Mouse (Mus musculus) ES-E14 (cell line): ENCODE measurements around the gene Ccnl1. TPM values are rescaled to one million over a fixed set of nuclear protein-coding genes. Genes with fewer than 3 reads are reported as not detected.

Source experiments
- DNase-seq: peaks from one replicate; pipeline ENCODE4 v3.0.0-alpha.2; 2013; ENCODE audit warnings: low read depth, low spot score
- H3K27ac ChIP-seq: 2 replicates; pipeline ENCODE4 v1.5.1; 2012; ENCODE audit warnings: low read depth, mild to moderate bottlenecking, low read length, moderate library complexity, mixed read lengths; ENCODE audit not compliant: poor library complexity, insufficient read depth, severe bottlenecking
- H3K36me3 ChIP-seq: 2 replicates; pipeline ENCODE4 v1.6.1; 2012; ENCODE audit warnings: mild to moderate bottlenecking, low read length, moderate library complexity, mixed read lengths; ENCODE audit not compliant: control insufficient read depth, poor library complexity, insufficient read depth, severe bottlenecking
- H3K4me1 ChIP-seq, 2 experiments: fragments of 150-350 bp in 1 of 2; sonication (generic) in 1 of 2; 2 replicates each; pipeline ENCODE4 v1.6.1; 2012; ENCODE audit warnings: low read length in 2 of 2, mild to moderate bottlenecking in 1 of 2, mixed read lengths in 1 of 2; ENCODE audit not compliant: control insufficient read depth in 2 of 2, insufficient read depth in 2 of 2, poor library complexity in 1 of 2
- H3K4me3 ChIP-seq, 2 experiments: fragments of 150-350 bp in 1 of 2; sonication (generic) in 1 of 2; 2 replicates each; pipeline ENCODE4 v1.5.1; 2012; ENCODE audit warnings: low read length in 2 of 2, low read depth in 1 of 2, mild to moderate bottlenecking in 1 of 2, mixed read lengths in 1 of 2; ENCODE audit not compliant: insufficient read depth in 1 of 2, poor library complexity in 1 of 2, severe bottlenecking in 1 of 2
- H3K9ac ChIP-seq: 2 replicates; pipeline ENCODE4 v1.6.1; 2012; ENCODE audit warnings: low read depth, mild to moderate bottlenecking, low read length, mixed read lengths; ENCODE audit not compliant: poor library complexity, insufficient read depth, severe bottlenecking
- H3K9me3 ChIP-seq: fragments of 150-350 bp; sonication (generic); 2 replicates; pipeline ENCODE4 v1.6.1; 2012; ENCODE audit warnings: low read depth, mild to moderate bottlenecking, low read length; ENCODE audit not compliant: control insufficient read depth, insufficient read depth
- CHD2 ChIP-seq: IDR thresholded peaks from 2 replicates; pipeline ENCODE4 v1.6.1; 2014; ENCODE audit warnings: mild to moderate bottlenecking, low read depth, low read length, inconsistent platforms
- HCFC1 ChIP-seq: IDR thresholded peaks from 2 replicates; pipeline ENCODE4 v1.6.1; 2012; ENCODE audit warnings: low read length, inconsistent platforms, borderline replicate concordance; ENCODE audit not compliant: insufficient read depth
- MAFK ChIP-seq: IDR thresholded peaks from 2 replicates; pipeline ENCODE4 v1.6.1; 2014; ENCODE audit warnings: mild to moderate bottlenecking, low read depth, low read length, inconsistent platforms; ENCODE audit not compliant: insufficient read depth
- ZC3H11A ChIP-seq: IDR thresholded peaks from 2 replicates; pipeline ENCODE4 v1.6.1; 2012; ENCODE audit warnings: low read depth, mild to moderate bottlenecking, inconsistent platforms, low read length, borderline replicate concordance
- ZNF384 ChIP-seq: IDR thresholded peaks from 2 replicates; pipeline ENCODE4 v1.6.1; 2012; ENCODE audit warnings: low read depth, low read length, inconsistent platforms
- in situ Hi-C, 2 experiments: fragments of 600-800 bp; cut with MboI; formaldehyde crosslinking; loops; one replicate each; pipeline ENCODE4 v1.15.1; 2025; ENCODE audit warnings: low sequenced_read_pairs in 2 of 2, inconsistent platforms in 1 of 2; ENCODE audit not compliant: unreplicated experiment in 2 of 2
- total RNA-seq: library from RNA; depleted of rRNA; stranded (reverse); fragments of 300-350 nt; gene quantifications from 2 replicates; pipeline ENCODE4 v1.2.3, GENCODE M21; 2012

The Ccnl1 gene
- total RNA-seq, 1 experiment = 82.8 TPM

DNA sequence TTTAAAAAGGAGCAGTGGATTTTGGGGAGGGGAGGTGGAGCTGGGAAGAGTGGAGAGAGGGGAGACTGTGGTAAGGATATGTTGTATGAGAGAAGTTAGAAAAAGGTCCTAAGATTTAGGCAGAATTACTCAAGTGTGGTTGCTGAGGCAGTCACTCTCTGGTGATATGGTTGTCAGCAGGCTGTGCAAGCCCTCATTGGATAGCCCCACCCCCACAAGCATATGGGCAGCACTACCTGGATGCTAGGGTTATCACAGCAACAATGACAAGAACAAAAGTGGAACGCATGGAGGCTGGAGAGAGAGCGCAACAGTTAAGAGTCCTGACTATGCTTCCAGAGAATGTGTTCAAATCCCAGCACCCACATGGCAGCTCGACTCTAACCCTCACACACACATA lies 13.3 kb downstream of the Ccnl1 start:
- no peak overlapping the region for H3K9ac ChIP-seq
- H3K4me1 ChIP-seq = no peaks in the 10 kb centered on the region
- no peaks in the 10 kb centered on the region for H3K9me3 ChIP-seq
- in situ Hi-C loops = loop anchor here in 1 of 2 experiments (25.0 kb wide), 1 partner anchor 1957 kb away; the partner anchor contains the start of gene Gmps
- no peak for DNase-seq
- no peak for TF ChIP-seq ZNF384
- TF ChIP-seq HCFC1 = no peak
- TF ChIP-seq ZC3H11A = no peak
- no peak for TF ChIP-seq CHD2
- no peak for TF ChIP-seq MAFK
- H3K27ac ChIP-seq = no peak overlapping the region
- H3K36me3 ChIP-seq = peaks cover 27% of the 10 kb centered on the region
- H3K4me3 ChIP-seq = no peak overlapping the region

DNA sequence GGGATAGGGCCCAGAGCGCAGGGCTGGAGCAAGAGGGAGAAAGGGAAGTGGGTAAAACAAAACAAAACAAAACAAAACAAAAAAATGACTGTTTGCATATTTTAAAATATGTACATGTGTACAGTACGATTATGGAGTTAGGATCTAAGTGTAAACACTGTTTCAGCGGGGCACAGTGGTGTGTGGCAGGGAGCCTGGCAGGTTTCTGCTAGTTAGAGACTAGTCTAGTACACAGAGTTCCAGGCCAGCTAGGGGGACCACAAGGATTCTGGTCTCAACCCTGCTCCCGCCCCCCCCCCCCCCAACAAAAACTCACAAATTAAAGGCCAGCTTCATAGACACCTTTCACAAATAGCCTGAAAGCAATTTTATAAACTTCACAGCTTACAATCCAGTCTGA lies 14.6 kb downstream of the Ccnl1 start:
- in situ Hi-C loops = loop anchor here in 1 of 2 experiments (25.0 kb wide), 1 partner anchor 1956 kb away; the partner anchor contains the start of gene Gmps
- no peak for DNase-seq
- Histone ChIP-seq H3K4me1 (no peaks in the 10 kb centered on the region), H3K4me3 (no peak overlapping the region), H3K9me3 (no peaks in the 10 kb centered on the region), H3K36me3 (peaks cover 27% of the 10 kb centered on the region), H3K9ac (no peak overlapping the region), H3K27ac (no peak overlapping the region)
- no peak for TF ChIP-seq CHD2
- TF ChIP-seq MAFK = no peak
- TF ChIP-seq ZNF384 = no peak
- no peak for TF ChIP-seq HCFC1
- no peak for TF ChIP-seq ZC3H11A

DNA sequence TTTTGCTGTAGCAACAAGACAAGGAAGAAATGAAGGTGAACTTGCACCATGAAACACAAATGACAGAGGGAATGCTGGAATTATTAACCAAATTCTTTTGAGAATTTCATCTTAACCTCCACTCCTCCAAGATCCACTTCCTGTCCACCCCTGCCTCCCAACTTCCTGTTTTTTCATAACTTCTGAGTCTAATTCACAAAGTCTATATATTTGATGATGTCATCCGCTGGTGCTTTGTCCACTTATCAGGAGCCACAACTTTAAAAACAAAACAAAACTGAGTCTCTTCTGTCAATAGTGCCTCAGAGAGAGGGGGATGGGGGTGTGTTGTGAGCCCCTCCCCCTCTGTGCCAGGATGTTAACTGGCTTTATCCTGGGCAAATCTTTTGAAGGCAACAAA lies 17.0 kb downstream of the Ccnl1 start:
- no peak for DNase-seq
- no peak overlapping the region for H3K27ac ChIP-seq
- no peak overlapping the region for H3K9ac ChIP-seq
- no peaks in the 10 kb centered on the region for H3K9me3 ChIP-seq
- peaks cover 8% of the 10 kb centered on the region for H3K36me3 ChIP-seq
- no peaks in the 10 kb centered on the region for H3K4me1 ChIP-seq
- in situ Hi-C loops = loop anchor here in 1 of 2 experiments (25.0 kb wide), 1 partner anchor 1954 kb away; the partner anchor contains the start of gene Gmps
- no peak overlapping the region for H3K4me3 ChIP-seq
- TF ChIP-seq ZC3H11A = no peak

DNA sequence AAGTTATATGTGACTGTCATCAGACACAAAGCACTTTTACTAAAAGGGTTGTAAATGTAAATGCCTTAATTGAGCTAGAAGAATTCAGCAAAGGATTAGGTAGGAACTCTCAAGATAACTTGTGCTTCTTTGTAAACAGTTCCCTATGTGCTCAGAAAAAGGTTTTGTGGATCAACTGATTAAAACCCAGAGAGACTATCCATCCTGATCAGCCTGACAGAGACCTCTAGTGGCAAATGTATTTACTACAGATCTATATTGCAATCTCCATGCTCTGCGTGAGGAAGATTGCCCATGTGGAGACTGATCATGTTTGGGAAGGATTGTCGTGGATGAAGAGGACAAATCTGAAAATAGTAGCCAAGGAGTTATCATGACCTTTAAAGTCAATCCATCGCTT lies 19.8 kb downstream of the Ccnl1 start:
- in situ Hi-C loops = loop anchor here in 1 of 2 experiments (25.0 kb wide), 1 partner anchor 1951 kb away; the partner anchor contains the start of gene Gmps
- DNase-seq = no peak
- H3K9me3 ChIP-seq = no peaks in the 10 kb centered on the region
- no peaks in the 10 kb centered on the region for H3K36me3 ChIP-seq
- H3K9ac ChIP-seq = no peak overlapping the region
- no peak for TF ChIP-seq ZC3H11A
- TF ChIP-seq HCFC1 = no peak
- no peak for TF ChIP-seq ZNF384
- no peak for TF ChIP-seq CHD2
- no peak for TF ChIP-seq MAFK
- no peak overlapping the region for H3K27ac ChIP-seq
- no peaks in the 10 kb centered on the region for H3K4me1 ChIP-seq
- H3K4me3 ChIP-seq = no peak overlapping the region

DNA sequence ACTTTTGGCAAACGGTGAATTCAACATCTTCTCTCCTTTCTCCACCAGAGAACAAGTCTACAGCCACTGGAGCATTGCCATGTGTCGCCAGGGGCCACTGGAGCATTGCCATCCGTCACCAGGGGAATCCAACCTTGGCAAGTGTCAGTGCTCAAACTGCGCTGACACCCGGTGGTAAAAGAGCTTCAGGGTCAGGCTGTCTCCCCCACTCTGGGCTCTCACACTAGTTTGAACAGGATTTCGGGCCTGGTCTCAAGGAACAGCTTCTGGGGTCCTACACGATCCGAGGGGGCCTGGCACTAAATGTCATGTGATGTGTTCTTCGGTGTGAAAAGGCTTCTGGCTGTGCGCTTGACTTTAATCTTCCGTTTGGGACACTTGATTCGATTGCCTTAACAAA lies 21.7 kb downstream of the Ccnl1 start:
- H3K9me3 ChIP-seq = no peaks in the 10 kb centered on the region
- H3K9ac ChIP-seq = no peak overlapping the region
- no peak overlapping the region for H3K4me3 ChIP-seq
- no peaks in the 10 kb centered on the region for H3K36me3 ChIP-seq
- in situ Hi-C loops = loop anchor here in 1 of 2 experiments (25.0 kb wide), 1 partner anchor 1949 kb away; the partner anchor contains the start of gene Gmps
- H3K27ac ChIP-seq = no peak overlapping the region
- no peak for DNase-seq
- H3K4me1 ChIP-seq = no peaks in the 10 kb centered on the region
- no peak for TF ChIP-seq ZC3H11A
- TF ChIP-seq HCFC1 = no peak
- TF ChIP-seq ZNF384 = no peak
- no peak for TF ChIP-seq MAFK
- no peak for TF ChIP-seq CHD2
